Comparison of ENCODE assay signal across 8 mouse cellular contexts in genomic region chr12:69197378-69198163, GRCm38 (mm10). TPM values are rescaled to one million over a fixed set of nuclear protein-coding genes. Genes with fewer than 3 reads are reported as not detected.
DNase-seq lines count a peak whose midpoint lies in the region; ATAC-seq and TF ChIP-seq lines count a peak whose summit lies in the region.

No protein-coding gene starts in this region.

- ATAC-seq in intestine, postnatal 0 days, result peak; percentile 77
- ATAC-seq in liver, embryonic 11.5 days (replicated peaks; ENCODE audit: low FRiP score), result peak; percentile 77
- ATAC-seq in midbrain, postnatal 0 days (ENCODE audit: low FRiP score), result peak; percentile 86

- peaks cover 50% of the 10 kb centered on the region for H3K36me3 ChIP-seq in embryonic facial prominence, embryonic 10.5 days (replicated peaks)
- peaks cover 15% of the 10 kb centered on the region; the same call in 1 of the 2 replicates for H3K36me3 ChIP-seq in intestine, postnatal 0 days (ENCODE audit: control insufficient read depth, insufficient read depth)
- H3K36me3 ChIP-seq in liver, embryonic 11.5 days (ENCODE audit: control insufficient read depth, insufficient read depth, low read length), result peaks cover 20% of the 10 kb centered on the region; the same call in 1 of the 2 replicates
- no peaks in the 10 kb centered on the region; the same call in 1 of the 2 replicates for H3K36me3 ChIP-seq in midbrain, postnatal 0 days (ENCODE audit: insufficient read depth, low read length)

- peak overlapping the region; percentile 91 for H3K27ac ChIP-seq in embryonic facial prominence, embryonic 10.5 days (replicated peaks)
- peak overlapping the region; percentile 89 for H3K27ac ChIP-seq in intestine, postnatal 0 days (ENCODE audit: low read depth, low read length)
- H3K27ac ChIP-seq in liver, embryonic 11.5 days (ENCODE audit: low read depth, low read length), result peak overlapping the region; percentile 89
- peak overlapping the region; percentile 94 for H3K27ac ChIP-seq in midbrain, postnatal 0 days (ENCODE audit: low read depth, low read length)

- H3K4me2 ChIP-seq in intestine, postnatal 0 days (replicated peaks; ENCODE audit: low read depth), result peak overlapping the region; percentile 93
- H3K4me2 ChIP-seq in liver, embryonic 11.5 days, result peak overlapping the region; percentile 82
- H3K4me2 ChIP-seq in midbrain, postnatal 0 days (ENCODE audit: low read depth, low read length, poor library complexity, severe bottlenecking), result peak overlapping the region; percentile 91

- H3K4me1 ChIP-seq in embryonic facial prominence, embryonic 10.5 days, result peaks cover 31% of the 10 kb centered on the region
- no peaks in the 10 kb centered on the region; the same call in 1 of the 2 replicates for H3K4me1 ChIP-seq in intestine, postnatal 0 days (replicated peaks; ENCODE audit: control insufficient read depth, insufficient read depth, low read length)
- peaks cover 14% of the 10 kb centered on the region for H3K4me1 ChIP-seq in liver, embryonic 11.5 days (replicated peaks; ENCODE audit: control insufficient read depth, insufficient read depth, low read length)
- H3K4me1 ChIP-seq in midbrain, postnatal 0 days (ENCODE audit: insufficient read depth, low read length), result peaks cover 3% of the 10 kb centered on the region; the same call in 1 of the 2 replicates

- no peaks in the 10 kb centered on the region for H3K27me3 ChIP-seq in embryonic facial prominence, embryonic 10.5 days (replicated peaks; ENCODE audit: low read depth, poor library complexity, severe bottlenecking)
- H3K27me3 ChIP-seq in intestine, postnatal 0 days (replicated peaks; ENCODE audit: control insufficient read depth, insufficient read depth, low read length), result no peaks in the 10 kb centered on the region
- no peaks in the 10 kb centered on the region for H3K27me3 ChIP-seq in liver, embryonic 11.5 days (replicated peaks; ENCODE audit: control insufficient read depth, insufficient read depth, low read length)
- no peaks in the 10 kb centered on the region for H3K27me3 ChIP-seq in midbrain, postnatal 0 days (ENCODE audit: insufficient read depth, low read length)

- under 1% methylated on average over 94 of the region's 94 CpGs for WGBS in embryonic facial prominence, embryonic 10.5 days
- under 1% methylated on average over 94 of the region's 94 CpGs for WGBS in intestine, postnatal 0 days
- under 1% methylated on average over 94 of the region's 94 CpGs for WGBS in liver, embryonic 11.5 days
- WGBS in midbrain, postnatal 0 days, result 0% methylated on average over 94 of the region's 94 CpGs

- peak; percentile 21; the same call in 1 of the 2 replicates for TF ChIP-seq CTCF in intestine, postnatal 0 days (IDR thresholded peaks at IDR 0.05; ENCODE audit: low read depth)
- no peak for TF ChIP-seq CTCF in midbrain, postnatal 0 days (IDR thresholded peaks at IDR 0.05)

- peak; percentile 57 for DNase-seq in 416B (ENCODE audit: low read depth)
- peak; percentile 76 for DNase-seq in adrenal gland, adult 2 months
- DNase-seq in embryonic facial prominence, embryonic 10.5 days (ENCODE audit: low spot score), result peak; percentile 67
- peak; percentile 60 to 70 for DNase-seq in heart, adult 18-20 months
- peak; percentile 72 for DNase-seq in liver, embryonic 11.5 days (ENCODE audit: low spot score)
- DNase-seq in midbrain, postnatal 0 days (ENCODE audit: low spot score), result peak; percentile 36
- DNase-seq in spleen, postnatal 10 days (ENCODE audit: low spot score in 2 of 2), result peak; percentile 67 to 74

- H3K4me3 ChIP-seq in embryonic facial prominence, embryonic 10.5 days, result peak overlapping the region; percentile 94
- H3K4me3 ChIP-seq in intestine, postnatal 0 days (ENCODE audit: low read depth, low read length), result peak overlapping the region; percentile 96
- peak overlapping the region; percentile 99 for H3K4me3 ChIP-seq in liver, embryonic 11.5 days (ENCODE audit: low read depth, low read length)
- peak overlapping the region; percentile 94 for H3K4me3 ChIP-seq in midbrain, postnatal 0 days (ENCODE audit: low read depth, low read length)

- no peaks in the 10 kb centered on the region for H3K9me3 ChIP-seq in embryonic facial prominence, embryonic 10.5 days
- no peaks in the 10 kb centered on the region for H3K9me3 ChIP-seq in intestine, postnatal 0 days (ENCODE audit: control insufficient read depth)
- no peaks in the 10 kb centered on the region for H3K9me3 ChIP-seq in liver, embryonic 11.5 days (ENCODE audit: control insufficient read depth, low read length)
- H3K9me3 ChIP-seq in midbrain, postnatal 0 days (ENCODE audit: low read length), result no peaks in the 10 kb centered on the region

- peak overlapping the region; percentile 83 for H3K9ac ChIP-seq in intestine, postnatal 0 days (ENCODE audit: low read depth, low read length)
- peak overlapping the region; percentile 96 for H3K9ac ChIP-seq in liver, embryonic 11.5 days (ENCODE audit: low read depth, low read length)
- H3K9ac ChIP-seq in midbrain, postnatal 0 days (replicated peaks; ENCODE audit: low read length, poor library complexity, severe bottlenecking), result peak overlapping the region; percentile 86

RNA-seq across cellular contexts. Expression of gene Dnaaf2, which starts 0.7 kb away (rescaled TPM):
- total RNA-seq in adrenal gland, adult 2 months (2021), result under 1 TPM; 0.89 to 0.97 TPM
- polyA plus RNA-seq in adrenal gland, adult 2 months (2012; rRNA removed), result 1.1 and 1.6 TPM in 2 replicates
- 15.4 and 17.0 TPM in 2 replicates for polyA plus RNA-seq in embryonic facial prominence, embryonic 10.5 days (2016; fragmentation: Nextera tagmentation; extraction: Ambion mirVana)
- under 1 TPM; 0.57 to 0.65 TPM for total RNA-seq in heart, adult 18-20 months (2021)
- polyA plus RNA-seq in intestine, postnatal 0 days (2015; fragmentation: Nextera tagmentation; extraction: Ambion mirVana), result 2.9 and 3.4 TPM in 2 replicates
- 12.2 and 14.0 TPM in 2 replicates for polyA plus RNA-seq in liver, embryonic 11.5 days (2014; fragmentation: Nextera tagmentation; extraction: Ambion mirVana)
- total RNA-seq in midbrain, postnatal 0 days (2014; rRNA removed), result 5.0 and 6.1 TPM in 2 replicates
- 8.0 and 9.4 TPM in 2 replicates for polyA plus RNA-seq in midbrain, postnatal 0 days (2015; fragmentation: Nextera tagmentation; extraction: Ambion mirVana)

RNA-seq across cellular contexts. Expression of gene Gm49383, which starts 0.7 kb away (rescaled TPM):
- total RNA-seq in adrenal gland, adult 2 months (2021), result 1 to 10 TPM; 4.1 to 7.3 TPM
- polyA plus RNA-seq in adrenal gland, adult 2 months (2012; rRNA removed), result 2.3 and 2.6 TPM in 2 replicates
- 57.7 and 57.9 TPM in 2 replicates for polyA plus RNA-seq in embryonic facial prominence, embryonic 10.5 days (2016; fragmentation: Nextera tagmentation; extraction: Ambion mirVana)
- 1 to 10 TPM; 2.8 to 3.1 TPM for total RNA-seq in heart, adult 18-20 months (2021)
- polyA plus RNA-seq in intestine, postnatal 0 days (2015; fragmentation: Nextera tagmentation; extraction: Ambion mirVana), result 9.9 and 10.2 TPM in 2 replicates
- polyA plus RNA-seq in liver, embryonic 11.5 days (2014; fragmentation: Nextera tagmentation; extraction: Ambion mirVana), result 28.6 and 29.8 TPM in 2 replicates
- 0.38 and 4.0 TPM in 2 replicates for total RNA-seq in midbrain, postnatal 0 days (2014; rRNA removed)
- 5.3 and 5.4 TPM in 2 replicates for polyA plus RNA-seq in midbrain, postnatal 0 days (2015; fragmentation: Nextera tagmentation; extraction: Ambion mirVana)

RNA-seq across cellular contexts. Expression of gene Gm49384, which starts 6.5 kb away (rescaled TPM):
- 1 to 10 TPM; 4.1 to 5.7 TPM for total RNA-seq in adrenal gland, adult 2 months (2021)
- polyA plus RNA-seq in adrenal gland, adult 2 months (2012; rRNA removed), result 0.16 TPM in 1 of 2 replicates, not detected in the other
- 48.2 and 49.0 TPM in 2 replicates for polyA plus RNA-seq in embryonic facial prominence, embryonic 10.5 days (2016; fragmentation: Nextera tagmentation; extraction: Ambion mirVana)
- 1 to 10 TPM; 1.7 to 2.5 TPM for total RNA-seq in heart, adult 18-20 months (2021)
- 9.1 and 9.5 TPM in 2 replicates for polyA plus RNA-seq in intestine, postnatal 0 days (2015; fragmentation: Nextera tagmentation; extraction: Ambion mirVana)
- 35.5 and 37.9 TPM in 2 replicates for polyA plus RNA-seq in liver, embryonic 11.5 days (2014; fragmentation: Nextera tagmentation; extraction: Ambion mirVana)
- total RNA-seq in midbrain, postnatal 0 days (2014; rRNA removed), result 1.2 TPM in 1 of 2 replicates, not detected in the other
- 2.5 and 2.9 TPM in 2 replicates for polyA plus RNA-seq in midbrain, postnatal 0 days (2015; fragmentation: Nextera tagmentation; extraction: Ambion mirVana)

RNA-seq across cellular contexts. Expression of gene Mgat2, which starts 13.6 kb away (rescaled TPM):
- total RNA-seq in adrenal gland, adult 2 months (2021), result 10 to 100 TPM; 45.6 to 60.8 TPM
- polyA plus RNA-seq in adrenal gland, adult 2 months (2012; rRNA removed), result 26.7 and 29.5 TPM in 2 replicates
- 29.6 and 30.4 TPM in 2 replicates for polyA plus RNA-seq in embryonic facial prominence, embryonic 10.5 days (2016; fragmentation: Nextera tagmentation; extraction: Ambion mirVana)
- total RNA-seq in heart, adult 18-20 months (2021), result 10 to 100 TPM; 18.6 to 20.2 TPM
- 41.5 and 46.9 TPM in 2 replicates for polyA plus RNA-seq in intestine, postnatal 0 days (2015; fragmentation: Nextera tagmentation; extraction: Ambion mirVana)
- 44.9 and 50.7 TPM in 2 replicates for polyA plus RNA-seq in liver, embryonic 11.5 days (2014; fragmentation: Nextera tagmentation; extraction: Ambion mirVana)
- 54.6 and 59.0 TPM in 2 replicates for total RNA-seq in midbrain, postnatal 0 days (2014; rRNA removed)
- polyA plus RNA-seq in midbrain, postnatal 0 days (2015; fragmentation: Nextera tagmentation; extraction: Ambion mirVana), result 41.5 and 41.9 TPM in 2 replicates

RNA-seq across cellular contexts. Expression of gene Rpl36al, which starts 13.7 kb away (rescaled TPM):
- 100 to 1,000 TPM; 629 to 634 TPM for total RNA-seq in adrenal gland, adult 2 months (2021)
- 14.6 and 16.0 TPM in 2 replicates for polyA plus RNA-seq in adrenal gland, adult 2 months (2012; rRNA removed)
- polyA plus RNA-seq in embryonic facial prominence, embryonic 10.5 days (2016; fragmentation: Nextera tagmentation; extraction: Ambion mirVana), result 553 and 593 TPM in 2 replicates
- total RNA-seq in heart, adult 18-20 months (2021), result 100 to 1,000 TPM; 219 to 228 TPM
- polyA plus RNA-seq in intestine, postnatal 0 days (2015; fragmentation: Nextera tagmentation; extraction: Ambion mirVana), result 628 and 634 TPM in 2 replicates
- polyA plus RNA-seq in liver, embryonic 11.5 days (2014; fragmentation: Nextera tagmentation; extraction: Ambion mirVana), result 999 and 1,044 TPM in 2 replicates
- total RNA-seq in midbrain, postnatal 0 days (2014; rRNA removed), result 117 and 148 TPM in 2 replicates
- 352 and 392 TPM in 2 replicates for polyA plus RNA-seq in midbrain, postnatal 0 days (2015; fragmentation: Nextera tagmentation; extraction: Ambion mirVana)

Comparison
In these comparisons a context has a peak if more than half of its experiments do, and no peak if none do; other contexts are left out.
1. Peak in every context shown above with its lines: DNase-seq, ATAC-seq, H3K4me3 ChIP-seq and H3K27ac ChIP-seq.